Mouse (Mus musculus) E14TG2a.4 (cell line): ENCODE data around the gene Rabep1.

Experiments used
- H3K27me3 ChIP-seq: 2 replicates; pipeline ENCODE4 v1.6.1; 2014; ENCODE audit warnings: low read length, control low read depth; ENCODE audit not compliant: insufficient read depth
- H3K36me3 ChIP-seq: 2 replicates; pipeline ENCODE4 v1.6.1; 2014; ENCODE audit warnings: low read length, control low read depth; ENCODE audit not compliant: insufficient read depth
- H3K4me1 ChIP-seq: replicated peaks from 2 replicates; pipeline ENCODE4 v1.6.1; 2014; ENCODE audit warnings: low read depth, low read length, control low read depth
- H3K4me3 ChIP-seq: replicated peaks from 2 replicates; pipeline ENCODE4 v1.5.1; 2014; ENCODE audit warnings: mild to moderate bottlenecking, low read length
- H3K9me3 ChIP-seq: 2 replicates; pipeline ENCODE4 v1.6.1; 2014; ENCODE audit warnings: low read length, control low read depth
- CTCF ChIP-seq: conservative IDR thresholded peaks from 2 replicates; pipeline ENCODE4 v1.5.1; 2014; ENCODE audit warnings: low read length
- NANOG ChIP-seq: IDR thresholded peaks from 2 replicates; pipeline ENCODE4 v1.6.1; 2014; ENCODE audit warnings: borderline replicate concordance, low read length, mixed read lengths
- POU5F1 ChIP-seq: IDR thresholded peaks from 2 replicates; pipeline ENCODE4 v1.6.1; 2014; ENCODE audit warnings: low read length, borderline replicate concordance

Rabep1 gene

GRCm38 (mm10) chr11:70942596-70942995 is 98.0 kb downstream of the Rabep1 start:
- H3K4me3 ChIP-seq, result no peak overlapping the region
- H3K4me1 ChIP-seq, result 0 out of 2 replicates have a peak, but pooled peaks cover 3% of the 10 kb centered on the region
- H3K36me3 ChIP-seq, result peaks cover 97% of the 10 kb centered on the region
- H3K9me3 ChIP-seq, result no peaks in the 10 kb centered on the region
- TF ChIP-seq POU5F1 (no peak), CTCF (no peak; the same call in 1 of the 2 replicates), NANOG (no peak)
- no peaks in the 10 kb centered on the region for H3K27me3 ChIP-seq

GRCm38 (mm10) chr11:70943651-70944050 is 99.1 kb downstream of the Rabep1 start:
- Histone ChIP-seq H3K4me3 (no peak overlapping the region), H3K36me3 (peaks cover 97% of the 10 kb centered on the region), H3K9me3 (no peaks in the 10 kb centered on the region), H3K4me1 (0 out of 2 replicates have a peak, but pooled peaks cover 3% of the 10 kb centered on the region), H3K27me3 (no peaks in the 10 kb centered on the region)
- TF ChIP-seq CTCF (no peak), POU5F1 (no peak), NANOG (no peak)

DNA sequence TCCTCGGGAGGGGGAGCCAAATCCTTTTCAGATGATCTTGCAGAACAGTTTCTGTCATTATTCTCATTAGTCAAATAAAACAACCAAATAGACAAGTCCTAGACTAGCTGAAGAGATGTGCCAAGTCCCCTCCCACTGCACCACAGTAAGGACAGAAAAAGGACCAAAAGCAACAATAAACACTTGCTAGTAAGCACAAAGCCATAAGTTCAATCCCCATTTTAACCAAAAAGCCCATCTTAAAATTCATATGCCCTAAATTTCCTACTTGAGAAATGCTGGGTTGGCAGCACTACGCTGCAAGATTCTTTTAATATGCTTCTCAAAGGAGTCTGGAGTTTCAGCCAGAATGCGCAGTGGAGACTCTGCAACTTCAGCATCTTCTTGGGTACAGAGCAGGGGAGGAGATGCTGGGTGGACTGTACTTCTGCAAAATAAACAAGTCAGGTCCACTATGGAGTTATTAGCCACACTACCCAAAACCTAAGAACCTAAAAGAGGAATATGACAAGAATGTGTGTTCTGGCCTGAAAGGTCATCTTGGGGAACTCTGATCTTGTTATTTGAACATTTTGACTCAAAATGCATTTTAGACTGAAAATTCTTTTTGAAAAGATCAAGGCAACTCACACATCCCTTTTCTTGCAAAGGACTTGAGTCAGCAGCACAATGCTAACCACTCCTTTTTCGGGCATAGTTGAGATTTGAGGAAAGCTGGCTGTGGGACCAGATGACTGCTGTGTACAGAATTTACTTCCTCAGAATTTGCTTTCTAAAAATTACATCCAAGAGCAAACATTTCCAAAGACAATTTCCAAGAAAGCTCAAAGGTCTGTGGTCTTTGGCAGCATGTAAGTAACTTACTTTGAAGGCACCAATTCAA is 100.6 kb downstream of the Rabep1 start:
- no peaks in the 10 kb centered on the region for H3K27me3 ChIP-seq
- no peaks in the 10 kb centered on the region for H3K4me1 ChIP-seq
- no peak overlapping the region for H3K4me3 ChIP-seq
- peaks cover 97% of the 10 kb centered on the region for H3K36me3 ChIP-seq
- no peaks in the 10 kb centered on the region for H3K9me3 ChIP-seq
- TF ChIP-seq NANOG (no peak), CTCF (no peak), POU5F1 (no peak)

- Histone ChIP-seq H3K4me1 (peaks cover 28% of the 10 kb centered on the region), H3K36me3 (peaks cover 99% of the 10 kb centered on the region), H3K9me3 (no peaks in the 10 kb centered on the region), H3K27me3 (no peaks in the 10 kb centered on the region), H3K4me3 (no peak overlapping the region)
- TF ChIP-seq NANOG (no peak), CTCF (no peak), POU5F1 (no peak)
Observed at GRCm38 (mm10) chr11:70954711-70955110, 110.1 kb downstream of the Rabep1 start.

DNA sequence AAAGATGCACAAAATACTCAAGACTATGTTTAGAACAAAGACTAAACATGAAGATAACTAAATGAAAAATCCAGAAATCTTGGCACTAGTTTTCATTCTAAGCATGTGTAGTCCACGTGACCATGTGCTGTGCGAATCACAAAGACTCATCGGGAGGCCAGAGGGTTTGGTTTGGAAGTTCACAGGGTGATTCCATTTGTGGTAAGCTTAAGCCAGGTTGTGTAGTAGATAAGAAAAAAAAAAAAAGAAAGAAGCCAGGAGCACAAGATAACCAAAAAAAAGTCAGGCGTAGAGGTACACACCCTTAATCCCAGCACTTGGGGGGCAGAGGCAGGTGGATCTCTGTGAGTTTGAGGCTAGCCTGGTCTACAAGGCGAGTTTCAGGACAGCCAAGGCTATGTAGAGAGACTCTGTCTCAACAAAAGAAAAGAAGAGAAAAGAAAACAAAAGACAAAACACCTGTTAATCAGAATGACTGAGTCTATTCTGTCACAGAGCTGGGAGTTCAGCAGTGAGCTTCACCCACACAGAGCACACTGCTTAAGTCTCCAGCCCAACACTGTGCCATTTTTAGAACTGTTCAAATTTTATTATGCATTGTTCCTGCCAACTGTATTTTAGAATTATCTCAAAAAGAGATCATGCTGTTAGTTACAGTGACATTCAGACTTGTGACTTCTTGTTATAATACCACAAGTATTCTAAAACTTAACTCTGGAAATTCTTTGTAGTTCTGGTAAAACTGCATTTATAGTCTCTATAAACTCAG is 116.4 kb downstream of the Rabep1 start:
- TF ChIP-seq POU5F1, result no peak
- TF ChIP-seq NANOG, result no peak
- TF ChIP-seq CTCF, result no peak
- peaks cover 99% of the 10 kb centered on the region for H3K36me3 ChIP-seq
- peaks cover 74% of the 10 kb centered on the region for H3K4me1 ChIP-seq
- no peak overlapping the region for H3K4me3 ChIP-seq
- H3K9me3 ChIP-seq, result no peaks in the 10 kb centered on the region
- H3K27me3 ChIP-seq, result no peaks in the 10 kb centered on the region

GRCm38 (mm10) chr11:70964222-70964907 is 119.8 kb downstream of the Rabep1 start:
- Histone ChIP-seq H3K9me3 (no peaks in the 10 kb centered on the region), H3K4me1 (peaks cover 82% of the 10 kb centered on the region), H3K36me3 (peaks cover 83% of the 10 kb centered on the region), H3K4me3 (no peak overlapping the region), H3K27me3 (no peaks in the 10 kb centered on the region)
- TF ChIP-seq NANOG (no peak), POU5F1 (no peak), CTCF (no peak)

GRCm38 (mm10) chr11:70969271-70969794 is 124.8 kb downstream of the Rabep1 start:
- peak overlapping the region; percentile 97 for H3K4me3 ChIP-seq
- H3K27me3 ChIP-seq, result no peaks in the 10 kb centered on the region
- no peak for TF ChIP-seq POU5F1
- TF ChIP-seq CTCF, result no peak
- TF ChIP-seq NANOG, result no peak
- H3K36me3 ChIP-seq, result peaks cover 61% of the 10 kb centered on the region
- no peaks in the 10 kb centered on the region for H3K9me3 ChIP-seq
- peaks cover 47% of the 10 kb centered on the region for H3K4me1 ChIP-seq
